Mouse (Mus musculus) hindbrain, embryonic 15.5 days (tissue): ENCODE measurements around the gene Prpf31. TPM values are rescaled to one million over a fixed set of nuclear protein-coding genes. Genes with fewer than 3 reads are reported as not detected.

Experiments used
- microRNA-seq: library from miRNA; unstranded; fragments of <30 nt; microRNA quantifications from one replicate; pipeline ENCODE4, GENCODE M21; 2016
- polyA plus RNA-seq: library from polyadenylated mRNA; unstranded; fragments of >200 nt; fragmentation: Nextera tagmentation; extraction: Ambion mirVana; gene quantifications from 2 replicates; pipeline ENCODE4 v1.2.1, GENCODE M21; 2015

Gene Prpf31
- polyA plus RNA-seq, 1 experiment from 2014 or later: 89.6 TPM

Small RNA genes lying within 50 kb of the gene (microRNA-seq; reads per million reads assigned to microRNA genes)
- not detected for gene Gm25100
- 2.4 reads per million, percentile 6 among the genes with 10 or more reads in this experiment for gene Mir3572

Other genes starting within 250 kb of the Prpf31 start
- 11.5 and 14.6 TPM in 2 replicates for gene Cacng8, start 239.3 kb upstream of the Prpf31 start, polyA plus RNA-seq
- 0.18 TPM in 1 of 2 replicates, not detected in the other for gene Cacng6, start 205.8 kb upstream of the Prpf31 start, polyA plus RNA-seq
- gene Tarm1, start 127.4 kb upstream of the Prpf31 start, polyA plus RNA-seq: not detected in 2 replicates
- gene Oscar, start 13.8 kb upstream of the Prpf31 start, polyA plus RNA-seq: 0.39 and 0.66 TPM in 2 replicates
- gene Ndufa3, start 12.6 kb upstream of the Prpf31 start, polyA plus RNA-seq: 541 and 606 TPM in 2 replicates
- gene Tfpt, start 56 bp upstream of the Prpf31 start, polyA plus RNA-seq: 32.2 and 40.1 TPM in 2 replicates
- 39.5 and 47.3 TPM in 2 replicates for gene Cnot3, start 15.3 kb downstream of the Prpf31 start, polyA plus RNA-seq
- gene Leng1, start 35.9 kb downstream of the Prpf31 start, polyA plus RNA-seq: 15.3 and 17.1 TPM in 2 replicates
- gene Tmc4, start 47.6 kb downstream of the Prpf31 start, polyA plus RNA-seq: 5.0 and 5.2 TPM in 2 replicates
- gene Tsen34, start 62.9 kb downstream of the Prpf31 start, polyA plus RNA-seq: 275 and 297 TPM in 2 replicates
- 105 and 113 TPM in 2 replicates for gene Mboat7, start 63.5 kb downstream of the Prpf31 start, polyA plus RNA-seq
- gene Rps9, start 74.0 kb downstream of the Prpf31 start, polyA plus RNA-seq: 691 and 766 TPM in 2 replicates
- gene Pirb, start 90.4 kb downstream of the Prpf31 start, polyA plus RNA-seq: 0.45 and 0.50 TPM in 2 replicates
- not detected in 2 replicates for gene Gm15448, start 195.7 kb downstream of the Prpf31 start, polyA plus RNA-seq
- gene Pira2, start 215.1 kb downstream of the Prpf31 start, polyA plus RNA-seq: 0.06 TPM in 1 of 2 replicates, not detected in the other